Mouse (Mus musculus) bone marrow macrophage, adult 2 months (primary cell): ENCODE measurements around the gene Sntb2.

Experiments used
- CTCF ChIP-seq: IDR thresholded peaks from 2 replicates; pipeline ENCODE4 v1.5.1; 2012; ENCODE audit warnings: low read depth, mild to moderate bottlenecking, low read length, moderate library complexity
- POLR2A ChIP-seq: IDR thresholded peaks from 2 replicates; pipeline ENCODE4 v1.6.1; 2012; ENCODE audit warnings: mild to moderate bottlenecking, low read depth, low read length, borderline replicate concordance

GRCm38 (mm10) chr8:106975764-106976163, 40.2 kb downstream of the Sntb2 start:
- TF ChIP-seq CTCF (no peak), POLR2A (no peak)
